Mouse (Mus musculus): ENCODE measurements around the gene Mien1.

DNA sequence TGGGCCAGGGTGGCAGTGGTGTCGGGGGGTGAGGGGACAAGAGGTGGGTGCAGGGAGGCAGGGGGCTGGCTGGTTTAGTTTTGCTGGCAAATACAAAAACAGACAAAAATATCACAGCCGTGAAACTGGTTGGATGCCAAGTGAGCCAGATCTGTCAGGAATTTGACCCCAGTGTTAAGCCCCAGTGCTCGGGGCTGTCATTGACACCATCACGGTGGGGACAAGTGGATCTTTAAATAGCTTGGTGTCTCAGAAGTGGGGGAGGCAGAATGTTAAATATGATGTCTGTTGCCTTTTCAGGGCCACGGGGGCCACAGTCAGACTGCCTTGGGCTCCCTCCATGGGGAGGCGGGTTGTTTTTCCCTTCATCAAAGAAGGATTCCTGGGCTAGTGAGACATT, 44.5 kb downstream of the Mien1 start:
- TF ChIP-seq GATA1 (IDR thresholded peaks at IDR 0.05; ENCODE audit: borderline replicate concordance, low read length) (no peak), FLI1 (IDR thresholded peaks at IDR 0.05; ENCODE audit: low read length) (no peak)
